Mouse (Mus musculus): ENCODE measurements around the gene Gm13697.

DNA sequence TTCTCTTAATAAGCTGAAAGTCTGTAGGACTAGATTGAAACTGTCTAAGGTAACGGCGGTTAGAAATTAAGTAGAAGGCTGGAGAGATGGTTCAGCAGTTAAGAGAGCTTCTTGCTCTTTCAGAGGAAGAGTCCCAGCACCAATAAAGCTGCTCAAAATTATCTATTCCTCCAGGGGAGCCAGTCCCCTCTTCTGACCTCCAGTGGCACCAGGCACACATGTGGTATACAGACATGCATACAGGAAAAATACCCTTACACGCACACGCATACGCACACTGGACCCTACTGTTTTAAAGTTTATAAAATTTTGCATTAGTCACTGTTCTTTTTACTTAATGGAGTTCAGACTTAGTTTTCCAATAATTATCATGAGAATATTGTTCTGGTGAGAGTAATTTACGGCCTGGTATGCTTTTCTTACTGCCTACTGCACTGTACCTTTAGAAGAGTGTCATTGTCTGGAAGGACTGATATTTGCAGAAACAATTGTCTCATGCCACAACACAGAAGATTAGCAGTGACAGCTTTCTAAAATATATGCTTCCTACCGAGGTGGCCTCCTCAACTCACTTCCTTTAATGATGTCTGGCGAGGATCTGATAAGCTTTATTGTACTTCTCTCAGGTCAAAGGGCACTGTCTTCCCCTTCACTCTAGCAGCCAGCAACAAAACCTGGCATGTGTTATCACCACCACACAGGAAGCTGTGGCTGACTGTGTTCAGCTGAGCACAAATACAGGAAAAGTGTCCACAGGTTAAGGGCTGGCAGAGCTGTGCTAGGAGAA is 35.2 kb downstream of the Gm13697 start:
- TF ChIP-seq CTCF (IDR thresholded peaks at IDR 0.05; ENCODE audit: low read depth, low read length) = no peak
- TF ChIP-seq GATA1 (IDR thresholded peaks at IDR 0.05; ENCODE audit: borderline replicate concordance, low read length) = no peak
